Mouse (Mus musculus): ENCODE results near the gene Rps18.

GRCm38 (mm10) chr17:33995651-33996050 is 39.9 kb upstream of the Rps18 start:
- TF ChIP-seq CTCF (IDR thresholded peaks at IDR 0.05), result no peak
- no peak for TF ChIP-seq POLR2A (IDR thresholded peaks at IDR 0.05; ENCODE audit: insufficient read depth, low read depth, low read length)
- no peak for TF ChIP-seq EP300 (IDR thresholded peaks at IDR 0.05; ENCODE audit: insufficient read depth, low read depth, low read length)
